Mouse (Mus musculus): ENCODE results near the gene Olfr961. TPM values are rescaled to one million over a fixed set of nuclear protein-coding genes. Genes with fewer than 3 reads are reported as not detected.

The Olfr961 gene
- polyA plus RNA-seq, 1 experiment from 2014 or later, result not detected

DNA sequence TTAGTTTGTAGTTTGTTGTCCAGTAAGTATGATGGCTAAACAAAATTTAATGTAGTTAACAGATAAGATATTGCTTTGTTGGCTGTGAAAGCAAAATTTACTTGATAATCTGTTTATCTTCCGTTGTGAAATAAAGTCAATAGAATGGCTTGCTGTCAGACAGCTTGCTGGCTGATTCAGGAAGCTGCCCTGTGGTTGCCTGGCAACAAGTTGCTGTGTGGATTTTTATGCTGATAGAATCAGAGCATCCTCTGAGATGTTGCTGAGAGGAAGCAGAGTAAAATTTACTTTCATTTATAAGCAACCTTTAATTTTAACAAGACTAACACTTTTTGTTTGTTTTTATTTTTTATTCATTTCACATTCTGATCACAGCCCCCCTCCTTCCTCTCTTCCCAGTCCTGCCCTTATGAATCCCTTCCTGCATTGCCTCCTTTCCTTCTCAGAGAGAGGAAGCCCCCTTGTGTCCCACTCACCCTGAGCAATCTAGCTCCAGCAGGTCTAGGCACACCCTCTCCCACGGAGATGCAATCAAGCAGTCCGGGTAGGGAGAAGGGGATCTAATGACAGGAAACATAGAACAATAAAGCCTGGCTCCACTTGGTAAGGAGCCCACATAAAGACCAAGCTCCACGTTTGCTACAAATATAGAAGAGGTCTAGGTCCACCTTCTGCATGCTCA is 10.8 kb upstream of the Olfr961 start:
- no peaks in the 10 kb centered on the region for H3K36me3 ChIP-seq
- H3K4me3 ChIP-seq, result no peak overlapping the region
- no peak overlapping the region for H3K9ac ChIP-seq
- H3K4me2 ChIP-seq, result no peak overlapping the region
- no peaks in the 10 kb centered on the region for H3K9me3 ChIP-seq (replicated peaks)
- no peaks in the 10 kb centered on the region for H3K27me3 ChIP-seq (replicated peaks)
- 27% methylated on average over 4 of the region's 4 CpGs for WGBS
- ATAC-seq (ENCODE audit: insufficient number of reproducible peaks, low FRiP score), result no peak
- no peaks in the 10 kb centered on the region for H3K4me1 ChIP-seq (replicated peaks)
- H3K27ac ChIP-seq (ENCODE audit: poor library complexity, severe bottlenecking), result no peak overlapping the region

DNA sequence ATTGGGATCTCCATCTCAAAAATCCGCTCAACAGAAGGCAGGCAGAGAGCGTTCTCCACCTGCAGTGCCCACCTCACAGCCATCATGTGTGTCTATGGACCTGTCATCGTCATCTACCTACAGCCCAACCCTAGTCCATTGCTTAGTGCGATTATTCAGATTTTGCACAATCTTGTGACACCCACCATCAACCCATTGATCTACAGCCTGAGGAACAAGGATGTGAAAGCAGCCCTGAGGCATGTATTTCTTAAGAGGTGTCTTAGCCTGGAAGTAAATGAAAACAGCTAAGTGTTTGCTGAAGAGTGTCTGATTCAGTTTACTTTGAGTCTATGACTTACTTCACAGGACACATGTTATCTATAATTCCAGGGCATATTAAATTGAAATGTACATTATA is 2.5 kb downstream of the Olfr961 start:
- no peaks in the 10 kb centered on the region for H3K27me3 ChIP-seq (replicated peaks)
- H3K36me3 ChIP-seq, result no peaks in the 10 kb centered on the region
- no peak overlapping the region for H3K27ac ChIP-seq (ENCODE audit: poor library complexity, severe bottlenecking)
- no peak overlapping the region for H3K4me3 ChIP-seq
- no peaks in the 10 kb centered on the region for H3K9me3 ChIP-seq (replicated peaks)
- WGBS, result 79% methylated on average over 4 of the region's 4 CpGs
- H3K9ac ChIP-seq, result no peak overlapping the region
- no peak overlapping the region for H3K4me2 ChIP-seq
- ATAC-seq (ENCODE audit: insufficient number of reproducible peaks, low FRiP score), result no peak
- no peaks in the 10 kb centered on the region for H3K4me1 ChIP-seq (replicated peaks)

DNA sequence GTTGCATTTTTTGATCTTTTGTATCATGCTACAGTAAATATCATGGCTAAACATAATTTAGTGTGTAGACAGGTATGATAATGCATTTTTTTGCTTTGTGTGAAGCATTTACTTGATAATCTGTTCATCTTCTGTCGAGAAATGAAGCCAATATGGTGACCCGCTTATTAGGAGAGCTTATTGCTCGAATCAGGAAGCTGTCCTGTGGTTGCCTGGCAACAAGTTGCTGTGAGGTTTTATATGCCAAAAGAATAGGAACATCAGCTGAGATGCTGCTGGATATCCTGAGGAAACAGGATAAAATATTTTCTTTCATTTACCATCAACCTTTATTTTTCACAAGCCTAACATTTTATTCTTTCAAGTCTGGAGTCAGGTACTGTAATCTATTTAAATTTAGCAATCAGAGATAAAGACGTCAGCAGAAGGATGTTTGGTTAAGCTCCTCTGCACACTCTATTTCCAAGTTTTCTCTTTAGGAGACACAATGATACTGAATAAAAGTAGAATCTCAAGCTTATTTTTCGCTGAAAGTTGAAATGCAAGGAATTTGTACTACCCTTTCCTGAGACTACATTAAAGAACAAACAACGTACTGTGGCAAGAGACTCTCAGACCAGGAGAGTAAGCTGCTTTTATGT is 10.0 kb downstream of the Olfr961 start:
- no peak for ATAC-seq (ENCODE audit: insufficient number of reproducible peaks, low FRiP score)
- H3K4me3 ChIP-seq, result no peak overlapping the region
- H3K27ac ChIP-seq (ENCODE audit: poor library complexity, severe bottlenecking), result no peak overlapping the region
- H3K9ac ChIP-seq, result no peak overlapping the region
- H3K4me2 ChIP-seq, result no peak overlapping the region
- no peaks in the 10 kb centered on the region for H3K36me3 ChIP-seq
- no peaks in the 10 kb centered on the region for H3K4me1 ChIP-seq (replicated peaks)
- no peaks in the 10 kb centered on the region for H3K27me3 ChIP-seq (replicated peaks)
- 0 out of 2 replicates have a peak, but pooled peaks cover 4% of the 10 kb centered on the region for H3K9me3 ChIP-seq (replicated peaks)
- 59% methylated on average over 6 of the region's 6 CpGs for WGBS

DNA sequence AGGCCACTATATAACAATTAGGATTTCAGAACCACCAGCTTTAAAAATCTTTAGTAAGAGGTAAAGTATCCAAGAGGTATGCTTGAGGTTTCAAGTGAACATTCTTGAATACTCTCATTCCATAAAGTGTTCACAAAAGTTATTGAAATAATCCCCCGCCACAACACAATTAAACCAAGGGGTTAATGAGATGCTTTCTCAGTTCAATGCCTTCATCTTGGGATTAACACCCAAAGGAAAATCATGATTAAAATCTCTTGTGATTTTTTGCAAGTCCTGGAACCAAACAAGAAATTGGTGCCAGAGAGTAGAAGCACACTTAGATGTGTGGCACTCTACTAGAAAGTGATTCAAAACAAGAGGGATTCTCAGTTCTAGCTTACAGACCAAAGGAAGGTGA is 22.0 kb downstream of the Olfr961 start, which contains the start of gene Olfr963:
Gene Olfr963 (plus strand): TSS at position 301 of the 400 bp plus-strand sequence.
- no peak within 1 kb of the TSS for H3K4me3 ChIP-seq
- H3K27me3 ChIP-seq (replicated peaks), result no peaks in the 10 kb centered on the region
- H3K9me3 ChIP-seq (replicated peaks), result peaks cover 8% of the 10 kb centered on the region; the same call in 1 of the 2 replicates
- H3K4me2 ChIP-seq, result no peak within 1 kb of the TSS
- WGBS, result 69% methylated on average over 1 of the region's 1 CpGs
- ATAC-seq (ENCODE audit: insufficient number of reproducible peaks, low FRiP score), result no peak
- no peaks in the 10 kb centered on the region for H3K4me1 ChIP-seq (replicated peaks)
- no peak within 1 kb of the TSS for H3K9ac ChIP-seq
- H3K36me3 ChIP-seq, result no peaks in the 10 kb centered on the region
- H3K27ac ChIP-seq (ENCODE audit: poor library complexity, severe bottlenecking), result no peak within 1 kb of the TSS

DNA sequence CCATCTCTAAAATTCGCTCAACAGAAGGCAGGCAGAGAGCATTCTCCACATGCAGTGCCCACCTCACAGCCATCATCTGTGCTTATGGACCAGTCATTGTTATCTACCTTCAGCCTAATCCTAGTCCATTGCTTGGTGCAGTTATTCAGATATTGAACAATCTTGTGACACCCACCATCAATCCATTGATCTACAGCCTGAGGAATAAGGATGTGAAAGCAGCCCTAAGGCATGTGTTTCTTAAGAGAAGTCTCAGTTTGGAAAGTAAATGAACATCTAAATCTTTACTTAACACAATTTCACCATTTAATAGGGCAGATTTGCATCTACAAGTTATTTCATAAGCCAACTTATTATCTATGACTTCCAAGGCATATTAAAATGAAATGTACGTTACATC is 24.8 kb downstream of the Olfr961 start:
- H3K9me3 ChIP-seq (replicated peaks), result 0 out of 2 replicates have a peak, but pooled peaks cover 2% of the 10 kb centered on the region
- H3K9ac ChIP-seq, result no peak overlapping the region
- H3K4me3 ChIP-seq, result no peak overlapping the region
- H3K27me3 ChIP-seq (replicated peaks), result no peaks in the 10 kb centered on the region
- no peaks in the 10 kb centered on the region for H3K4me1 ChIP-seq (replicated peaks)
- whole genome bisulfite sequencing, result 66% methylated on average over 2 of the region's 2 CpGs
- ATAC-seq (ENCODE audit: insufficient number of reproducible peaks, low FRiP score), result no peak
- H3K27ac ChIP-seq (ENCODE audit: poor library complexity, severe bottlenecking), result no peak overlapping the region
- H3K4me2 ChIP-seq, result no peak overlapping the region
- no peaks in the 10 kb centered on the region for H3K36me3 ChIP-seq

DNA sequence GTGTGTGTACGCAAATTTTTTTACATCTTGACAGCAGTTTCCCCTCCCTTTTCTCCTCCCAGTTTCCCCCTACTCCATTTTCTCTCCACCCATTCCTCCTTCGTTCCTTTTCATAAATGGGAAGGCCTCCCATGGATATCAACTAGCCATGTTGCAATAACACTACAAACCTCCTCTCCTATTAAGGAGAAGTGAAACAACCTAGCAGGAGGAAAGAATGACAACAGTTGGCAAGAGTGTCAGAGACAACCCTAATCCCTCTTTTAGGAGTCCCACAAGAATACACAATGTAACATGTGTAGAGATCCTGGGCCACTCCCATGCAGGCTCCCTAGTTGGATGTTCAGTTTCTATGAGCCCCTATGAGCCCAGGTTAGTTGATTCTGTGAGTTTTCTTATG is 29.9 kb downstream of the Olfr961 start:
- 77% methylated on average over 2 of the region's 2 CpGs for WGBS
- Histone ChIP-seq H3K9me3 (replicated peaks) (no peaks in the 10 kb centered on the region), H3K9ac (no peak overlapping the region), H3K27ac (ENCODE audit: poor library complexity, severe bottlenecking) (no peak overlapping the region), H3K4me2 (no peak overlapping the region), H3K4me1 (replicated peaks) (no peaks in the 10 kb centered on the region), H3K27me3 (replicated peaks) (no peaks in the 10 kb centered on the region), H3K4me3 (no peak overlapping the region), H3K36me3 (no peaks in the 10 kb centered on the region)
- no peak for ATAC-seq (ENCODE audit: insufficient number of reproducible peaks, low FRiP score)

DNA sequence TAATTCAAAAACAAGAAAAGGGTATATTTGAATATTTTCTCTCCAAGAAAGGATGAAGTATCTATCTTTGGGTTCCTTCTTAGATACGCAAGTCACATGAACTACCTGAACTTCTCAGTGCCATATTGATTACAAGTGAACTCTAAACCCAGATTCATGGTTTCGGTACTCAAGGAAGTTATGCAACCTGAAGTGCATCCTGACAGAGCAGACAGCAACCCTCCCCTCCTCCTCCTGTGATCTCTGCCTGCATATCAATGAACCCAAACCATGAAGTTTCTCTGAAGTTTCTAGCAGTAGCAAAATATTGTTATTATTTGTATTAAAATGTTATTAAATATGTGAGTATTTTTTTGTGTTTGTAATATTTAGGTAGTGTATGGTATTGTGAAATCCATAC is 33.7 kb downstream of the Olfr961 start:
- Histone ChIP-seq H3K27ac (ENCODE audit: poor library complexity, severe bottlenecking) (no peak overlapping the region), H3K4me1 (replicated peaks) (no peaks in the 10 kb centered on the region), H3K9me3 (replicated peaks) (no peaks in the 10 kb centered on the region), H3K27me3 (replicated peaks) (no peaks in the 10 kb centered on the region), H3K9ac (no peak overlapping the region), H3K4me3 (no peak overlapping the region), H3K4me2 (no peak overlapping the region), H3K36me3 (no peaks in the 10 kb centered on the region)
- no peak for ATAC-seq (ENCODE audit: insufficient number of reproducible peaks, low FRiP score)
- WGBS, result 82% methylated on average over 2 of the region's 2 CpGs

DNA sequence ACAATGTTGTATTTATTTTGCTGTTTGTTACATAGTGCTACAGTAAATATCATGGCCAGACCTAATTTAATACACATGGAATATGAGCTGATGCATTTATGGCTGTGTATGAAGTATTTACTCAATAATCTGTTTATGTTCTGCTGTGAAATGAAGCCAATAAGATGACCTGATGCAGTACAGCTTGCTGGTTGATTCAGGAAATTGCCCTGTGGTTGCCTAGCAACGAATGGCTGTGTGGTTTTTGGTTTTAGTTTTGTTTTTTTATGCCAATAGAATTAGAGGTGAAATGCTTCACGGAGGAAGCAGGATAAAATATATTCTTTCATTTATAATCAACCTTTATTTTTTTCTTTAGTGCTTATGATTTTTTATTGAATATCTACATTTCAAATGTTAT is 34.4 kb downstream of the Olfr961 start:
- ATAC-seq (ENCODE audit: insufficient number of reproducible peaks, low FRiP score), result no peak
- WGBS, result 66% methylated on average over 2 of the region's 2 CpGs
- no peaks in the 10 kb centered on the region for H3K36me3 ChIP-seq
- H3K4me1 ChIP-seq (replicated peaks), result no peaks in the 10 kb centered on the region
- H3K27me3 ChIP-seq (replicated peaks), result no peaks in the 10 kb centered on the region
- H3K9me3 ChIP-seq (replicated peaks), result no peaks in the 10 kb centered on the region
- H3K9ac ChIP-seq, result no peak overlapping the region
- H3K4me3 ChIP-seq, result no peak overlapping the region
- H3K27ac ChIP-seq (ENCODE audit: poor library complexity, severe bottlenecking), result no peak overlapping the region
- H3K4me2 ChIP-seq, result no peak overlapping the region

Other genes starting within 250 kb of the Olfr961 start
- not detected in 2 replicates for gene Olfr952, start 217.9 kb upstream of the Olfr961 start, polyA plus RNA-seq (2016; fragmentation: Nextera tagmentation; extraction: Ambion mirVana)
- not detected in 2 replicates for gene Olfr954, start 188.4 kb upstream of the Olfr961 start, polyA plus RNA-seq (2016; fragmentation: Nextera tagmentation; extraction: Ambion mirVana)
- not detected in 2 replicates for gene Olfr955, start 173.1 kb upstream of the Olfr961 start, polyA plus RNA-seq (2016; fragmentation: Nextera tagmentation; extraction: Ambion mirVana)
- gene Olfr44, start 151.1 kb upstream of the Olfr961 start, polyA plus RNA-seq (2016; fragmentation: Nextera tagmentation; extraction: Ambion mirVana), result not detected in 2 replicates
- gene Olfr957, start 129.3 kb upstream of the Olfr961 start, polyA plus RNA-seq (2016; fragmentation: Nextera tagmentation; extraction: Ambion mirVana), result not detected in 2 replicates
- gene Olfr958, start 91.0 kb upstream of the Olfr961 start, polyA plus RNA-seq (2016; fragmentation: Nextera tagmentation; extraction: Ambion mirVana), result not detected in 2 replicates
- not detected in 2 replicates for gene Olfr959, start 69.5 kb upstream of the Olfr961 start, polyA plus RNA-seq (2016; fragmentation: Nextera tagmentation; extraction: Ambion mirVana)
- gene AW551984, start 40.7 kb upstream of the Olfr961 start, polyA plus RNA-seq (2016; fragmentation: Nextera tagmentation; extraction: Ambion mirVana), result 11.0 and 11.4 TPM in 2 replicates
- not detected in 2 replicates for gene Olfr148, start 34.4 kb upstream of the Olfr961 start, polyA plus RNA-seq (2016; fragmentation: Nextera tagmentation; extraction: Ambion mirVana)
- not detected in 2 replicates for gene Olfr960, start 23.7 kb upstream of the Olfr961 start, polyA plus RNA-seq (2016; fragmentation: Nextera tagmentation; extraction: Ambion mirVana)
- gene Olfr963, start 22.1 kb downstream of the Olfr961 start, polyA plus RNA-seq (2016; fragmentation: Nextera tagmentation; extraction: Ambion mirVana), result not detected in 2 replicates
- gene Olfr149, start 62.0 kb downstream of the Olfr961 start, polyA plus RNA-seq (2016; fragmentation: Nextera tagmentation; extraction: Ambion mirVana), result not detected in 2 replicates
- not detected in 2 replicates for gene Olfr965, start 66.3 kb downstream of the Olfr961 start, polyA plus RNA-seq (2016; fragmentation: Nextera tagmentation; extraction: Ambion mirVana)
- not detected in 2 replicates for gene Olfr150, start 85.9 kb downstream of the Olfr961 start, polyA plus RNA-seq (2016; fragmentation: Nextera tagmentation; extraction: Ambion mirVana)
- not detected in 2 replicates for gene Olfr967, start 101.2 kb downstream of the Olfr961 start, polyA plus RNA-seq (2016; fragmentation: Nextera tagmentation; extraction: Ambion mirVana)
- gene Olfr968, start 138.2 kb downstream of the Olfr961 start, polyA plus RNA-seq (2016; fragmentation: Nextera tagmentation; extraction: Ambion mirVana), result not detected in 2 replicates
- not detected in 2 replicates for gene Olfr969, start 145.9 kb downstream of the Olfr961 start, polyA plus RNA-seq (2016; fragmentation: Nextera tagmentation; extraction: Ambion mirVana)
- not detected in 2 replicates for gene Olfr970, start 163.8 kb downstream of the Olfr961 start, polyA plus RNA-seq (2016; fragmentation: Nextera tagmentation; extraction: Ambion mirVana)
- not detected in 2 replicates for gene Olfr971, start 191.8 kb downstream of the Olfr961 start, polyA plus RNA-seq (2016; fragmentation: Nextera tagmentation; extraction: Ambion mirVana)
- not detected in 2 replicates for gene Olfr972, start 221.3 kb downstream of the Olfr961 start, polyA plus RNA-seq (2016; fragmentation: Nextera tagmentation; extraction: Ambion mirVana)

Measured in heart, embryonic 12.5 days (tissue).